Mouse (Mus musculus): ENCODE results near the gene Nell2. TPM values are rescaled to one million over a fixed set of nuclear protein-coding genes. Genes with fewer than 3 reads are reported as not detected.

Gene Nell2
- polyA plus RNA-seq, 1 experiment from 2014 or later: 21.4 TPM

- Histone ChIP-seq H3K27me3 (no peaks in the 10 kb centered on the region), H3K4me3 (no peak overlapping the region), H3K4me2 (no peak overlapping the region), H3K27ac (no peak overlapping the region), H3K9me3 (no peaks in the 10 kb centered on the region), H3K9ac (no peak overlapping the region), H3K36me3 (no peaks in the 10 kb centered on the region), H3K4me1 (no peaks in the 10 kb centered on the region)
- ATAC-seq (ENCODE audit: insufficient number of reproducible peaks, low FRiP score, low TSS enrichment, low read depth): no peak
- 92% methylated on average over 2 of the region's 2 CpGs for WGBS
Observed at GRCm38 (mm10) chr15:95322744-95323143, 205.6 kb downstream of the Nell2 start.

GRCm38 (mm10) chr15:95316626-95317025 lies 211.7 kb downstream of the Nell2 start:
- Histone ChIP-seq H3K9ac (no peak overlapping the region), H3K4me3 (no peak overlapping the region), H3K9me3 (no peaks in the 10 kb centered on the region), H3K4me1 (no peaks in the 10 kb centered on the region), H3K36me3 (no peaks in the 10 kb centered on the region), H3K27ac (no peak overlapping the region), H3K4me2 (no peak overlapping the region), H3K27me3 (no peaks in the 10 kb centered on the region)
- ATAC-seq (ENCODE audit: insufficient number of reproducible peaks, low FRiP score, low TSS enrichment, low read depth): no peak
- 31% methylated on average over 4 of the region's 4 CpGs for WGBS

GRCm38 (mm10) chr15:95314808-95315145 lies 213.6 kb downstream of the Nell2 start:
- Histone ChIP-seq H3K4me2 (no peak overlapping the region), H3K4me3 (no peak overlapping the region), H3K4me1 (no peaks in the 10 kb centered on the region), H3K9me3 (no peaks in the 10 kb centered on the region), H3K27ac (no peak overlapping the region), H3K36me3 (no peaks in the 10 kb centered on the region), H3K9ac (no peak overlapping the region), H3K27me3 (no peaks in the 10 kb centered on the region)
- WGBS: 75% methylated on average over 5 of the region's 5 CpGs
- no peak for ATAC-seq (ENCODE audit: insufficient number of reproducible peaks, low FRiP score, low TSS enrichment, low read depth)

DNA sequence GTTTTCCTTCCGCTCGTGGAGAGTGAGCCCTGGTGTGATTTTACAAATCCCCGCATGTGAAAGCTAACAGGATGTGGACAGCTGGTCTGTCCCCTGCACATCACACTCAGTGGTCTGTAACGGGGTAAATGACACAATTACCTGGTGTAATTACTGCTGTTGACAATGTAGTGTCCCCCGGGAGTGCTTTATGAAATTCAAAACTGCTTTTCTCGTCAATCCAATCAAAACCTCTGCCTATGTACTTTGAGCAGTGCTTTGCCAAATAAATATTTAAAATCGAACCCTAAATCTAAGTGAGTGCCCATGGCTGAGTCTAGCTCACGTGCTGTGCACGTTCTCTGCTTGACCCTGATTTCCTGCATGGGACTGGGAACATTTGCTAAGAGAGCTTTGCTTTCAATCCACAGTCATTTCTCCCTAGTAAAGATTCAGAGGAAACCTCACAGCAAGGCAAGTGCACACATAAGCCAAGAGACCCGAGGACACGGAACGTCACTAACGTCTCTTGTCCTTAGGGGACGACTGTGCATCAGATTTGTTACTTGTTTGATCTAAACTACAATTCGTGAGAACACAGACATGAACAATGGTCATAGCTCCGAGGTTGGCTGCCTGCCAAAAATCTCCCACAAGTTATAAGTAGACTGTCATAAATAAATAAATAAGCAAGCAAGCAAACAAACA lies 214.1 kb downstream of the Nell2 start:
- no peak for ATAC-seq (ENCODE audit: insufficient number of reproducible peaks, low FRiP score, low TSS enrichment, low read depth)
- Histone ChIP-seq H3K9me3 (no peaks in the 10 kb centered on the region), H3K27ac (no peak overlapping the region), H3K9ac (no peak overlapping the region), H3K36me3 (no peaks in the 10 kb centered on the region), H3K4me2 (no peak overlapping the region), H3K4me3 (no peak overlapping the region), H3K4me1 (no peaks in the 10 kb centered on the region), H3K27me3 (no peaks in the 10 kb centered on the region)
- WGBS: 38% methylated on average over 16 of the region's 16 CpGs

- no peak overlapping the region for H3K27ac ChIP-seq
- no peaks in the 10 kb centered on the region for H3K36me3 ChIP-seq
- no peaks in the 10 kb centered on the region for H3K9me3 ChIP-seq
- no peak overlapping the region for H3K4me2 ChIP-seq
- no peak overlapping the region for H3K9ac ChIP-seq
- H3K27me3 ChIP-seq: no peaks in the 10 kb centered on the region
- ATAC-seq (ENCODE audit: insufficient number of reproducible peaks, low FRiP score, low TSS enrichment, low read depth): no peak
- H3K4me1 ChIP-seq: no peaks in the 10 kb centered on the region
- 53% methylated on average over 5 of the region's 5 CpGs for WGBS
- H3K4me3 ChIP-seq: no peak overlapping the region
Observed at GRCm38 (mm10) chr15:95313286-95313685, 215.1 kb downstream of the Nell2 start.

DNA sequence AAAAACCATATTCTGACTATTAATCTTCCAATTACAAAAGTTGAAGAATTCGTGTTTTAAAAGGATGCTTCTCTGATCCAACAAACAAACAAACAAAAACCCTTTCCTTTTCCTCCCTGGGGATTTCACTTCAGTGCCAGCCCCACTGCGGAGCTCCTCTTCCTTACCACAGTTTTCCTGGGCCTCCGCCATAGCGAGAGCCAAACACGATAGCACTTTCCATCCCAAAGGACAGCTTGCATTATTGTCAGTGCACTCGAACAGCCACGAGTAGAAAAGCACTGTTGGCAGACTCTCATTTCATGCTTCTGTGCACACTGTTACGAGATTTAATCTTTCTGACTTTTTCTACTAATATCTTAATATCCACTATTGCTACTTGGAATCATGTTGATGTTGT lies 224.3 kb downstream of the Nell2 start:
- Histone ChIP-seq H3K27me3 (no peaks in the 10 kb centered on the region), H3K4me1 (no peaks in the 10 kb centered on the region), H3K36me3 (no peaks in the 10 kb centered on the region), H3K4me2 (no peak overlapping the region), H3K9me3 (no peaks in the 10 kb centered on the region), H3K27ac (no peak overlapping the region), H3K9ac (no peak overlapping the region), H3K4me3 (no peak overlapping the region)
- no peak for ATAC-seq (ENCODE audit: insufficient number of reproducible peaks, low FRiP score, low TSS enrichment, low read depth)
- WGBS: 83% methylated on average over 8 of the region's 8 CpGs

DNA sequence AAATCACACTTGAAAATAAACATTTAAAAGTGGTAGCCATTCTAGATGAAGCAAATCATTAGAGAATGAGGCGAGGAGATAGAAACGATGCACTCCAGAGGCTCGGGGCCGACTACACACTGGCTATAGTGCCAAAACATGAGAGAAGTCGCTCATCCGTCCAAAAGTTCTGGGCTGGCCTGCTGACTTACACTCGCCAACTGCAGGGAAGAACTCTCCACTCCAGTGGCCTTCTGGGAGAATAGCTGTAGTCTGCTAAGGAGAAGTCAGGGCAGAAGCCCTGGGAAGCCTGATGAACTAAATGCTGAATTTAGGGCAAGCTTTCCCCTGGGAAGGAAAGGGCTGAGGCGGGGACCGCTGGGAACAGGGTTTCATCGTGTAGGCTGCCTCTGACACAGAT lies 231.8 kb downstream of the Nell2 start:
- Histone ChIP-seq H3K9ac (no peak overlapping the region), H3K4me2 (no peak overlapping the region), H3K36me3 (no peaks in the 10 kb centered on the region), H3K27ac (no peak overlapping the region), H3K4me3 (no peak overlapping the region), H3K4me1 (no peaks in the 10 kb centered on the region), H3K9me3 (no peaks in the 10 kb centered on the region), H3K27me3 (no peaks in the 10 kb centered on the region)
- ATAC-seq (ENCODE audit: insufficient number of reproducible peaks, low FRiP score, low TSS enrichment, low read depth): no peak
- 91% methylated on average over 10 of the region's 10 CpGs for WGBS

DNA sequence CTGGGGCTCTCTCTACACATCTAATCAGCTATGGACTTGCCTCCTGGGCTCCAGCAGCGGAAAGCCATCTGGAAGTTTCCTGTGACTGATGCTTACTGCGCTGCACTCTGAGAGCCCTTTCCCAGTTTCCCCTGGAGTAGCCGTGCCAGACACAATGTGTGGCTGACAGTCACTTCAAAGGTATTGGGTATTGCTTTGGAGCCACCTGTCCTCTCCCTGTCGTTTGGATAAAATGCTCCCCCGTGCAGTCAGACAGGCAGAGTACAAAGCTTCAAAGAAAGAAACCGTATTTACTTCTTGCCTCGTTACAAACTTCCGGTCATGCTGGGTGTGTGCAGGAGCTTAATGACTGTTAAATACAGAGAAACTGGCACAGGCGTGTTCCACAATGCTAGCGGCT lies 239.3 kb downstream of the Nell2 start:
- peaks cover 6% of the 10 kb centered on the region; the same call in 1 of the 2 replicates for H3K4me1 ChIP-seq
- H3K4me2 ChIP-seq: no peak overlapping the region
- no peaks in the 10 kb centered on the region for H3K27me3 ChIP-seq
- no peak overlapping the region for H3K9ac ChIP-seq
- H3K4me3 ChIP-seq: no peak overlapping the region
- H3K36me3 ChIP-seq: no peaks in the 10 kb centered on the region
- 23% methylated on average over 10 of the region's 10 CpGs for WGBS
- ATAC-seq (ENCODE audit: insufficient number of reproducible peaks, low FRiP score, low TSS enrichment, low read depth): no peak
- no peak overlapping the region for H3K27ac ChIP-seq
- no peaks in the 10 kb centered on the region for H3K9me3 ChIP-seq

DNA sequence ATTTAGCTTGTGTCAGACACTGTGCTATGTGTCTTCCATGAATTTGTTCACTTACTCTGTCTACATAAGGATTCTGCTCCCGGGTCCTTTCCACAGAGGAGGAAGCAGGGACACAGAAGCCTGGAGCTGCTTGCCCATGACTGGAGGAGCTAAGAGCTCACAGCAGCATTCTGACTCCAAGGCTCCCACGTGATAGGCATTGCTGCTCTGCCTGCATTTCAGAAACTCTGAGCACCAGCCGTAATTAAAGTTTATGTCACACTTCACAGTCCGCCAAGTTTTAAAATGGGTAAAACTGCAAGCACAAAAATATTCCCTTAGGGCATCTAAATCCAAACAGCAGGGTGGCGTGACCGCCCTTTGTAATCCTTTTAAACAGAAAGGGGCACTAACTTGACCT lies 243.2 kb downstream of the Nell2 start:
- no peak for ATAC-seq (ENCODE audit: insufficient number of reproducible peaks, low FRiP score, low TSS enrichment, low read depth)
- Histone ChIP-seq H3K27ac (no peak overlapping the region), H3K4me3 (no peak overlapping the region), H3K4me2 (no peak overlapping the region), H3K27me3 (no peaks in the 10 kb centered on the region), H3K36me3 (no peaks in the 10 kb centered on the region), H3K9ac (no peak overlapping the region), H3K4me1 (peaks cover 12% of the 10 kb centered on the region; the same call in 1 of the 2 replicates), H3K9me3 (no peaks in the 10 kb centered on the region)
- WGBS: 21% methylated on average over 6 of the region's 6 CpGs

GRCm38 (mm10) chr15:95280986-95281385 lies 247.4 kb downstream of the Nell2 start:
- H3K9ac ChIP-seq: no peak overlapping the region
- H3K4me2 ChIP-seq: no peak overlapping the region
- peaks cover 10% of the 10 kb centered on the region; the same call in 1 of the 2 replicates for H3K4me1 ChIP-seq
- H3K27ac ChIP-seq: no peak overlapping the region
- H3K9me3 ChIP-seq: no peaks in the 10 kb centered on the region
- no peak for ATAC-seq (ENCODE audit: insufficient number of reproducible peaks, low FRiP score, low TSS enrichment, low read depth)
- no peaks in the 10 kb centered on the region for H3K27me3 ChIP-seq
- no peaks in the 10 kb centered on the region for H3K36me3 ChIP-seq
- no peak overlapping the region for H3K4me3 ChIP-seq
- 66% methylated on average over 2 of the region's 2 CpGs for WGBS

DNA sequence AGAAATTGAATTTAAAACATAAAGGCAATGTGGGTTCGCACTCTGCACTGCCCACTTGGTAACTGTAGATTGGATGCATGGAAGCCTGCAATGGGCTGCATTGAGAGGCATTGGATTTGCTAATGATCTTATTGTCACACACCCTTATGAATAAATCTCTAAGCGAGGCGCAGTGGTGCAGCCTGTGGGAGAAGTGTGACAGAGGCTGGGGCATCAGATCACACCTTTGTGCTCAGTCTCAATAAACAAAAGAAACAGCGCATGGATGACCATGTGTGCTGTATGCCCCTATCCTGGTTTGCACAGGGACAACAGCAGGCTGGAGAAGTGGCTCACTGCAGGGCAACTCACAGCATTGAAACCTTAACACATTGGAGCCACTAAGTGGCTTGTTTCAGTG lies 250.4 kb downstream of the Nell2 start:
- Histone ChIP-seq H3K9ac (no peak overlapping the region), H3K4me1 (peaks cover 6% of the 10 kb centered on the region; the same call in 1 of the 2 replicates), H3K36me3 (no peaks in the 10 kb centered on the region), H3K4me3 (no peak overlapping the region), H3K27me3 (no peaks in the 10 kb centered on the region), H3K9me3 (no peaks in the 10 kb centered on the region), H3K27ac (no peak overlapping the region), H3K4me2 (no peak overlapping the region)
- no peak for ATAC-seq (ENCODE audit: insufficient number of reproducible peaks, low FRiP score, low TSS enrichment, low read depth)
- 88% methylated on average over 4 of the region's 4 CpGs for WGBS

DNA sequence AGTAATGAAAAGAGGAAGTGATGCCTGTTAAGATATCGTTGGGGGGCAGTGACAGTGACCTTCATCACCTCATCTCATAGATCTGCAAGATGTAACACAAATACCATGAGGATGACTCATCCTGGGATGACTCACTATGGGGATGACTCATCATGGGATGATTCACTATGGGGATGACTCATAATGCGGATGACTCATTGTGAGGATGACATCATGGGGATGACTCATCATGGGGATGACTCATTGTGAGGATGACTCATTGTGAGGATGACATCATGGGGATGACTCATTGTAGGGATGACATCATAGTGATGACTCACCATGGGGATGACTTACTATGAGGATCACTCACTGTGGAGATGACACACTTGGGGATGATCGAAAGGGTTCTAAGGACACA lies 251.8 kb downstream of the Nell2 start:
- H3K36me3 ChIP-seq: no peaks in the 10 kb centered on the region
- no peaks in the 10 kb centered on the region for H3K27me3 ChIP-seq
- H3K27ac ChIP-seq: no peak overlapping the region
- no peak overlapping the region for H3K4me2 ChIP-seq
- no peak overlapping the region for H3K4me3 ChIP-seq
- H3K4me1 ChIP-seq: peaks cover 3% of the 10 kb centered on the region; the same call in 1 of the 2 replicates
- no peaks in the 10 kb centered on the region for H3K9me3 ChIP-seq
- no peak overlapping the region for H3K9ac ChIP-seq
- WGBS: 91% methylated on average over 3 of the region's 3 CpGs
- no peak for ATAC-seq (ENCODE audit: insufficient number of reproducible peaks, low FRiP score, low TSS enrichment, low read depth)

GRCm38 (mm10) chr15:95275553-95275952 lies 252.8 kb downstream of the Nell2 start:
- H3K36me3 ChIP-seq: no peaks in the 10 kb centered on the region
- H3K4me1 ChIP-seq: peaks cover under 1% of the 10 kb centered on the region; the same call in 1 of the 2 replicates
- no peak overlapping the region for H3K9ac ChIP-seq
- WGBS: 79% methylated on average over 5 of the region's 5 CpGs
- no peak overlapping the region for H3K4me2 ChIP-seq
- no peak overlapping the region for H3K4me3 ChIP-seq
- ATAC-seq (ENCODE audit: insufficient number of reproducible peaks, low FRiP score, low TSS enrichment, low read depth): no peak
- no peaks in the 10 kb centered on the region for H3K9me3 ChIP-seq
- H3K27ac ChIP-seq: no peak overlapping the region
- no peaks in the 10 kb centered on the region for H3K27me3 ChIP-seq

All from limb, embryonic 15.5 days (tissue).